Mouse (Mus musculus): ENCODE measurements around the gene Rhobtb1. TPM values are rescaled to one million over a fixed set of nuclear protein-coding genes. Genes with fewer than 3 reads are reported as not detected.

Rhobtb1 gene
- polyA plus RNA-seq, 1 experiment from 2014 or later = 19.3 TPM

DNA sequence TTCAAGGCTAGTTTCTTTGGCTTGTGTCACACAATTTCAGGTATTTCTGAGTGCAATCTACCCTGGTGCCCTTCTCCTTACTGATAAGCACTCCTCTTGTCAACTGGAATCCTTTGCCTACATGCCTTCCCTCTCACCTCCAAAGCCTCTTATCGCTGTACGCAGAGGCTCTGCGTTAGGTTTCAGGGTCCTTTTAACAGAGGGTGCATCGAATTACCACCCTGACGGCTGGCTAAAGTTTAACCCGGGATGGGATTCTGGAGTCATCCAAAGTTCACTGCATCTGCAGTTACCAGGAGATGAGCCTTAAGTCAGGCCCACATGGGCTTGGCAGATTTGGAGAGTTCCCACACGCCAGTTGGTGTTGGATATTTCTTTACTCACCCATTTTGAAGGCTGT is 154.4 kb downstream of the Rhobtb1 start:
- Histone ChIP-seq H3K4me3 (no peak overlapping the region), H3K9me3 (no peaks in the 10 kb centered on the region), H3K27ac (replicated peaks) (0 out of 2 replicates have a peak overlapping the region, but pooled peaks have one; percentile 19), H3K36me3 (replicated peaks) (no peaks in the 10 kb centered on the region), H3K27me3 (replicated peaks; ENCODE audit: low read depth, poor library complexity, severe bottlenecking) (no peaks in the 10 kb centered on the region), H3K4me1 (peaks cover 12% of the 10 kb centered on the region)
- 50% methylated on average over 7 of the region's 7 CpGs for WGBS
- no peak for DNase-seq (ENCODE audit: low spot score)

DNA sequence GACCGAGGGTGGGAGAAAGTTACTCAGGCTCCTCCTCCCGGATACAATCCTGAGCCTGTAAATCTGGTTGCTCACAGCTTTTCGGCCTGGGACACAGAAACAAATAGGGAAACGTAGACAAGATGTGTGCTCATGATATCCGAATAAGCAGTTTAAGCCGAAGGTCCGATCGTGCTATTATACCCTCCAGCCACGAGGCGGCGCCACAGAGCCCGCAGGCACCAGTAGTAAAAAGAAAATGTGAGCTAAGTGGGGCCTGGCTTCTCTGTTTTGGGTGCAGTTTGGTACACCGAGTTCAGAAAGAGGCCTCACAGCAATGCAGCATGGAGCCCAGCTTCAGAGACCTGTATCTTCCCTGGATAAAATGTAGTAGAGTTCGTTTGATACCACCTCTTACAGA is 155.0 kb downstream of the Rhobtb1 start:
- 67% methylated on average over 14 of the region's 14 CpGs for WGBS
- peak; percentile 44 for DNase-seq (ENCODE audit: low spot score)

DNA sequence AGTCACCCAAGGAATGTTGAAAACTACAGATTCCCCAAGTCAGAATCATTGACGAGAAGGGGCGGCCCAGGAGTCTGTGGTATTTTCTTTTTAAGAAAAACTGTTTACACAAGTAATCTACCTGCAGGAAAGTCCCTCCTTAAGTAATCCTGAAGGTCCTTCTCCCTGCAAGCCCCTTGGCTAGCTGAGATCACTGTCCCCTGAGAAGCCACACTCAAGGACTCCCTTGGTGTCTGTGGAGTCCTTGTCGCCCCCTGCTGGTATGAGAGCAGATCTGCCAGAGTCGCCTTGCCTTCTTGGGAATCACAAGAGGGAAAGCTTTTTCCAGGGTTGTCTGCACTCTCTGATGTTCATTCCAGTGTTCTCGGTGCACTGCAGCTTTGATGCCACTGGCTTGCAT is 155.8 kb downstream of the Rhobtb1 start:
- H3K9me3 ChIP-seq = no peaks in the 10 kb centered on the region
- H3K36me3 ChIP-seq (replicated peaks) = no peaks in the 10 kb centered on the region
- no peak overlapping the region for H3K4me3 ChIP-seq
- DNase-seq (ENCODE audit: low spot score) = peak; percentile 70
- 42% methylated on average over 5 of the region's 5 CpGs for WGBS
- H3K27ac ChIP-seq (replicated peaks) = no peak overlapping the region
- no peaks in the 10 kb centered on the region for H3K27me3 ChIP-seq (replicated peaks; ENCODE audit: low read depth, poor library complexity, severe bottlenecking)
- H3K4me1 ChIP-seq = peaks cover 12% of the 10 kb centered on the region

More for the DNA sequence above, 155.0 kb downstream of the Rhobtb1 start:
- H3K9me3 ChIP-seq = no peaks in the 10 kb centered on the region
- H3K4me3 ChIP-seq = no peak overlapping the region
- no peak overlapping the region for H3K27ac ChIP-seq (replicated peaks)
- H3K27me3 ChIP-seq (replicated peaks; ENCODE audit: low read depth, poor library complexity, severe bottlenecking) = no peaks in the 10 kb centered on the region
- peaks cover 12% of the 10 kb centered on the region for H3K4me1 ChIP-seq
- H3K36me3 ChIP-seq (replicated peaks) = no peaks in the 10 kb centered on the region

DNA sequence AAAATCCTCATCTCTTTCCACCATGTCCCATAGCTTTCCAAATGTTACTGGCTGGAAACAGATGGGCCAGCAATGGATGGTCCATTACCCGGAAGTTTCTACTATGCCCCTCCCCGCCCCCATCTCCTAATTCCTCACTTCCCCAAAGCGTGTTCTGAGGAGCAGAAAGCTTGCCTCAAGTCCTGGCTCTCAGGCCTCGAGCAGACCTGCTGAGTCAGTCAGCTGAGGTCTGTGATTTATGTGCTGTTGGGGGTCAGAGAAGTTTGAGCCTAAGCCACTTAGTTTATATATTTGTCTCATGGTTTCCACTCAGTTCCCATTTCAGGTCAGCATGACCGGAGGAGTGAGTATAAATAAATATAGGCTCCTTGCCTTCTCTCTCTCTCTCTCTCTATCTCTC is 157.9 kb downstream of the Rhobtb1 start:
- Histone ChIP-seq H3K9me3 (no peaks in the 10 kb centered on the region), H3K27ac (replicated peaks) (no peak overlapping the region), H3K4me1 (peaks cover 9% of the 10 kb centered on the region), H3K36me3 (replicated peaks) (no peaks in the 10 kb centered on the region), H3K27me3 (replicated peaks; ENCODE audit: low read depth, poor library complexity, severe bottlenecking) (no peaks in the 10 kb centered on the region), H3K4me3 (no peak overlapping the region)
- no peak for DNase-seq (ENCODE audit: low spot score)
- WGBS = 76% methylated on average over 5 of the region's 5 CpGs

DNA sequence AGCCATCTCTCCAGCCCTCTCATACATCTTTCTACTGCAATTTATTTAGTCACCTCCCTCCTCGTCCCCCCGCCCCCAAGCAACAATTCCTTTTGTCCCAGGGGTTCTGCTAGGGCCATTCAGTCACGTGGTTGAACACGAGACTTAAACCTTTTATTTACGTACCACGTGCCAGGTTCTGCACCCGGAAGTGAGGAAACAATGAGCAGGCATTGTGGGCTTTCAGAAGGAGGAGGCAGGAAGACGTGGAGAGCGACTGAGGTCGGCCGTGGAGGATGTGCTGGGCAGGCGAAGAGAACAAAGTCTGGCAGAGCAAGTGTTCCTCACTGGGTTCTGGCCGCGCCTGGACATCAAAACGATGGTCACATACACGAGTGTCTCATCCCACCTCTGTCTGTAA is 160.6 kb downstream of the Rhobtb1 start:
- no peak overlapping the region for H3K27ac ChIP-seq (replicated peaks)
- 81% methylated on average over 16 of the region's 16 CpGs for WGBS
- DNase-seq (ENCODE audit: low spot score) = no peak
- H3K27me3 ChIP-seq (replicated peaks; ENCODE audit: low read depth, poor library complexity, severe bottlenecking) = no peaks in the 10 kb centered on the region
- no peak overlapping the region for H3K4me3 ChIP-seq
- H3K4me1 ChIP-seq = 0 out of 2 replicates have a peak, but pooled peaks cover 3% of the 10 kb centered on the region
- no peaks in the 10 kb centered on the region for H3K36me3 ChIP-seq (replicated peaks)
- no peaks in the 10 kb centered on the region for H3K9me3 ChIP-seq

DNA sequence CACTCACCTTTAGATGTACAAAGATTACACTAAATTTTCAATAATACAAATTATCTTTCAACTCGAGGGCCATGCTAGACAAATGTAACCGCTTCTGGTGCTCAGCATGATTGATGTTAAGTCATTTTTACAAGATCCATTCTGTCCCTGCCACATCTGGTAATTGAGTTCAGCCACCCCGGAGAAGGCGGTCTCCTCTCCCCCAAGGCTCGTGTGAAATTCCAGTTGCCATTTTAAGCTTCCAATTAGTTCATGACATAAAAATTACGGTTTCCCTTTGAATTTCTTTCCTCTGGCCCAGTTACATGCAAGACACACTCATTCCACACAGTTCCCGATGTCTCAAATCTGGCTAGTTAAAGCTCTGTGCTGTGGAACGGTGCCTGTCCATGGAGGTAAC is 162.7 kb downstream of the Rhobtb1 start:
- DNase-seq (ENCODE audit: low spot score) = no peak
- no peak overlapping the region for H3K4me3 ChIP-seq
- H3K4me1 ChIP-seq = 0 out of 2 replicates have a peak, but pooled peaks cover 3% of the 10 kb centered on the region
- no peaks in the 10 kb centered on the region for H3K36me3 ChIP-seq (replicated peaks)
- H3K27ac ChIP-seq (replicated peaks) = no peak overlapping the region
- no peaks in the 10 kb centered on the region for H3K27me3 ChIP-seq (replicated peaks; ENCODE audit: low read depth, poor library complexity, severe bottlenecking)
- WGBS = 82% methylated on average over 8 of the region's 8 CpGs
- H3K9me3 ChIP-seq = no peaks in the 10 kb centered on the region

DNA sequence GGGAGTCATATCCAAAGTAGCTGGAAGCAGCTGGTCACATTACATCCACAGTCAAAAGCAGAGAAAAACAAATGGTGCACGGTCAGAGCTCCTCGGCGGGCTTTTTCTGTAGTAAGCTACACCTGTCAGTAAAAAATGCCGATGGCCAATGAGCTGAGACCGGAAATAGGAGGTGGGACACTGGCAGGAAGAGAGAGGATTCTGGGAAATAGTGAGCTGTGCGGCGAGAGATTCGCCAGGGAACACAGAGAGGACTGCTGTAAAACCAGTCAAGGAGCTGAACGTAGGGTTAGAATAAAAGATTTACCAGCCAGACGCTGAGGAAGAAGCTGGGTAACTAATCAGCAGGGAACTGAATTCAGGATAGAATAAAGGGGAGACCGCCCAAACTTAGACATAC is 167.3 kb downstream of the Rhobtb1 start:
- Histone ChIP-seq H3K4me1 (0 out of 2 replicates have a peak, but pooled peaks cover 3% of the 10 kb centered on the region), H3K27me3 (replicated peaks; ENCODE audit: low read depth, poor library complexity, severe bottlenecking) (no peaks in the 10 kb centered on the region)

DNA sequence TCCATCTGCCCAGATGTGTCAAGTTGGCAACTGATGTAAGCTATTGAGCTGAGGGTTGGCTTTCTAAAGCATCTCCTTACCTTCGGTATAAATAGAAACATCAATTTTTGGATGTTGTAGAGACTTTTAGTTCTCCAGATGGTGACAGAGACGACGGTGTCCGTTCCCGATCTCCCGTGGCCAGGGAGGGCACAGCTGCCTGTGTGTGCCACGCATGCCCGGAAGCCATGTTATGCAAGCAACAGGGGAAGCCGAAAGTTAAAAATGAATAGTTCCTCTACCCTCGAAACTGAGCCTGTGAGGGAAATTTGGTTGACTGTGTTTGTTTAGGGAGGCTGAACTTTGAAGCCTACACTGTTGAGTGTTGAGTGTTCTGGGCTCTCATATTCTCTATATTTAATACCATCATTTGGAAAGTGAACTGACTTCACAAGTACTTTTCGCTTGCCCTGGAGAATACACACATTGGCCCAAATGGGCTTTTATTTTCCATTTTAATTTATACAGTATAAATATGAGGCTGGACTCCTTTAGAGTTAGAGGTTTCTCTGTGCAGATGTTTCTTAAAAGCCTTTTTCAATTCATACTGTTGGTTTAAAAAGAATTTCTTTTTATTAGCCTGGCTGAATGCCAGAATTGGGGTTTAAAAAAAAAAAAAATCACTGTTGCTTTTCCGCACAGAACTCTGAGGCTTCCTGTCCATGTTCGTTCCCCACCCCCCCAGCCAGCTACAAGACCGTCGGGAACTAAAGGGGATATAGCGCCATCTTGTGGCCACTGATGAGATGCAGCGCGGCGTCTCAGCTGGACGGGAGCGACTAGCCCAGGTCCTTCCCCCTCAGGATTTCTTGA is 169.7 kb downstream of the Rhobtb1 start:
- Histone ChIP-seq H3K9me3 (no peaks in the 10 kb centered on the region), H3K27me3 (replicated peaks; ENCODE audit: low read depth, poor library complexity, severe bottlenecking) (no peaks in the 10 kb centered on the region), H3K27ac (replicated peaks) (no peak overlapping the region), H3K4me1 (no peaks in the 10 kb centered on the region), H3K36me3 (replicated peaks) (no peaks in the 10 kb centered on the region), H3K4me3 (no peak overlapping the region)
- peak; percentile 86 for DNase-seq (ENCODE audit: low spot score)
- WGBS = 48% methylated on average over 21 of the region's 21 CpGs

More for the DNA sequence above, 167.3 kb downstream of the Rhobtb1 start:
- Histone ChIP-seq H3K27ac (replicated peaks) (no peak overlapping the region), H3K9me3 (no peaks in the 10 kb centered on the region), H3K4me3 (no peak overlapping the region), H3K36me3 (replicated peaks) (no peaks in the 10 kb centered on the region)
- DNase-seq (ENCODE audit: low spot score) = no peak
- WGBS = 88% methylated on average over 11 of the region's 11 CpGs

DNA sequence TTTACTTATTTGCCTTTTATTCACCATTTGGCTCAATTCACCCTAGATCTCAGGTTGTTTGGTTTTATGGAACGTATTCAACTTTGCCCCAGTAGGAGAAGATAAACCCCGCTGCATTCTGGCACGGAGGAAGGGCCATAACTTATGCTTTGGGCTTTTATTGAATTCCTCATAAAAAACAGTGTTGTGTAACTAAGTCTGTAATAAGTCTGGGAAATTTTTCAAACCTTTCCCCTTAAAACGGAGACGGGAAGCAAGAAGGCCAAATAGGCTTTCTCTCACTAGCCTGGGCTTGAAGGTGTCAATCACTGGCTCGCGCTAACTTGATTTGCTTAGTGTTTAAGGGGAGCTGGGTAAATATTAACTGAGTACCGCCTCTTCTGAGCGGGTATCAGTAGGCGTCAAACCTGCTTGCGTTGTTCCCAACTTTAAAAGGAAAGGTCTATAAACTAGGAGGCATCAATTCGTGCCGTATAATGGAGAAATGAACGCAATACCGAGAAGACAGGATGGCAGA is 170.3 kb downstream of the Rhobtb1 start:
- 60% methylated on average over 15 of the region's 15 CpGs for WGBS
- DNase-seq (ENCODE audit: low spot score) = no peak
- no peak overlapping the region for H3K27ac ChIP-seq (replicated peaks)

DNA sequence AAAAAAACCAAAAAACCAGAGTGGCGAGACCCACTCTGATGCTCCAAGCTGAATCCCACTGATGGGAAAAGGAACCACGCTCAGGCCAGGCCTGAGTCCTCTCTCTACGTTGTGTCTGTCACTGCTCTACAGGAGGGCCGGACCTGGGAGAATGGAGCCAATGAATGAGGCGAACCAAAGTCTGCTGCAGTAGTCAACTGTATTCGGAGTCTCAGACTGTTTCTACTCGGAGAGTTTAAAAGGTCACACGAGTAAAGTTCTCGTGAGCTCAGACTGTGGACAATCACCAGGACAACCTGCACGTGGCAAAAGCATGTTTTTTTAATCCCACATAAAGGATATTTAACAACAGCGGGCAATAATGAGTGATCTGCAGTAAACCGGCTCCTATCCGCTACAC is 172.8 kb downstream of the Rhobtb1 start:
- Histone ChIP-seq H3K36me3 (replicated peaks) (no peaks in the 10 kb centered on the region), H3K4me1 (no peaks in the 10 kb centered on the region), H3K27me3 (replicated peaks; ENCODE audit: low read depth, poor library complexity, severe bottlenecking) (no peaks in the 10 kb centered on the region), H3K9me3 (no peaks in the 10 kb centered on the region), H3K27ac (replicated peaks) (no peak overlapping the region), H3K4me3 (no peak overlapping the region)
- WGBS = 86% methylated on average over 13 of the region's 13 CpGs
- DNase-seq (ENCODE audit: low spot score) = no peak

More for the DNA sequence above, 170.3 kb downstream of the Rhobtb1 start:
- no peak overlapping the region for H3K4me3 ChIP-seq
- H3K27me3 ChIP-seq (replicated peaks; ENCODE audit: low read depth, poor library complexity, severe bottlenecking) = no peaks in the 10 kb centered on the region
- no peaks in the 10 kb centered on the region for H3K36me3 ChIP-seq (replicated peaks)
- H3K9me3 ChIP-seq = no peaks in the 10 kb centered on the region
- H3K4me1 ChIP-seq = no peaks in the 10 kb centered on the region

DNA sequence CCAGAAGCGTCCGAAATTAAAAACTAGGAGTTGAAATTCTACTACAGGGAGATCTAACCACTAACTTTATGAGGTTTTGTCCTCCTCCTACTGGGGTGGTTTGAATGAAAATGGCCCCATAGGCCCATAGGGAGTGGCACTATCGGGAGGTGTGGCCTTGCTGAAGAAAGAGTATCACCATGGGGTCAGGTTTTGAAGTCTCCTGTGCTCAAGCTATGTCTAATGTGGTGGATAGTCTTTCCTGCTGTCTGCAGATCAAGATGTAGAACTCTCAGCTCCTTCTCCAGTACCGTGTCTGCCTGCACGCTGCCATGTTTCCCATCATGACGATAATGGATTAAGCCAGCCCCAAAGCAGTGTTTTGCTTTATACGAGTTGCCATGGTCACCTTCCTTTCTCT is 173.6 kb downstream of the Rhobtb1 start:
- no peak for DNase-seq (ENCODE audit: low spot score)
- WGBS = 89% methylated on average over 7 of the region's 7 CpGs
- Histone ChIP-seq H3K36me3 (replicated peaks) (no peaks in the 10 kb centered on the region), H3K27ac (replicated peaks) (no peak overlapping the region), H3K27me3 (replicated peaks; ENCODE audit: low read depth, poor library complexity, severe bottlenecking) (no peaks in the 10 kb centered on the region), H3K9me3 (no peaks in the 10 kb centered on the region), H3K4me1 (no peaks in the 10 kb centered on the region), H3K4me3 (no peak overlapping the region)

DNA sequence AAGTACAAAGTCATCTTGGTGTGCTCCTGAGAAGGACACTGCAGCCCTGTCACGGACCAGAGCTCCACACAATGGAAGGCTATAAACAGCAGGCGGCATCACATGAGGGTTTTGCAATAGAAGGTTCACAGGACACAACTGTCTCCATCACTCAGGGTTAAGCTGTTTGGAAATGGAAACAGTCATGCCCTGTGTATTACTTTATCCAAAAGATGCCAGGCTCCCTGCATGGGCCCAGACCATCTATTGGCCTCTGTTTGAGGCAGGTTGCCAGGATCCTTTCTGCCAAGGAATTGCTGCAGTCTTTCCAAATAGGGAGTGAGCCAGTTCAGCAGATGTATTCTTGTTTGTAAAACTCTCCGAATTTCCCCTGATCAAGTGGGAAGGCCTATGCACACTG is 175.2 kb downstream of the Rhobtb1 start:
- no peaks in the 10 kb centered on the region for H3K36me3 ChIP-seq (replicated peaks)
- 89% methylated on average over 3 of the region's 3 CpGs for WGBS
- no peak for DNase-seq (ENCODE audit: low spot score)
- no peaks in the 10 kb centered on the region for H3K9me3 ChIP-seq
- no peak overlapping the region for H3K27ac ChIP-seq (replicated peaks)
- no peaks in the 10 kb centered on the region for H3K4me1 ChIP-seq
- no peak overlapping the region for H3K4me3 ChIP-seq
- H3K27me3 ChIP-seq (replicated peaks; ENCODE audit: low read depth, poor library complexity, severe bottlenecking) = no peaks in the 10 kb centered on the region

DNA sequence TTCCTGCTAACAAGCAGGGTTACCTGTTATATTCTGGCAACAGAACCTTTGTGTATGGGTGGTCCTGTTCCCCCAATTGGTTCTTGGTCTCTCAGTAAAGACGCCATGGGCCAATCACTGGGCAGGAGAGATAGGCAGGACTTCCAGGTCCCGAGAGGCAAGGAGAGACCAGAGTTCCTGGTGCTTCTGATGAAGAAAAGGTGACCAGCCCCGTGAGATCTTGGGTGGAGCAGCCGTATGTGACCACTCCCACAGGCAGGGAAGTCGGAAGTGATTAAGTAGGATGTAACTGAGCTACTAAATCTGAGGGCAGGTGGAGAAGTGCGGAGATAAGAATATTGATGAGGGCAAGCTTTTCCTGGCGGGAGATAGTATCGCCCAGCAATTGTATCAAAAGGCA is 176.1 kb downstream of the Rhobtb1 start:
- Histone ChIP-seq H3K27ac (replicated peaks) (no peak overlapping the region), H3K9me3 (no peaks in the 10 kb centered on the region), H3K36me3 (replicated peaks) (peaks cover 3% of the 10 kb centered on the region), H3K4me3 (no peak overlapping the region), H3K27me3 (replicated peaks; ENCODE audit: low read depth, poor library complexity, severe bottlenecking) (no peaks in the 10 kb centered on the region), H3K4me1 (no peaks in the 10 kb centered on the region)
- 71% methylated on average over 8 of the region's 8 CpGs for WGBS
- DNase-seq (ENCODE audit: low spot score) = no peak

Data from embryonic facial prominence, embryonic 10.5 days (tissue).